Mouse (Mus musculus): ENCODE measurements around the gene Kctd14.
"Not testable (repeated sequence)": the region's sequence is repeated elsewhere in the genome, so short reads cannot be mapped to it uniquely, and the experiment has no call there.

Gene Kctd14

DNA sequence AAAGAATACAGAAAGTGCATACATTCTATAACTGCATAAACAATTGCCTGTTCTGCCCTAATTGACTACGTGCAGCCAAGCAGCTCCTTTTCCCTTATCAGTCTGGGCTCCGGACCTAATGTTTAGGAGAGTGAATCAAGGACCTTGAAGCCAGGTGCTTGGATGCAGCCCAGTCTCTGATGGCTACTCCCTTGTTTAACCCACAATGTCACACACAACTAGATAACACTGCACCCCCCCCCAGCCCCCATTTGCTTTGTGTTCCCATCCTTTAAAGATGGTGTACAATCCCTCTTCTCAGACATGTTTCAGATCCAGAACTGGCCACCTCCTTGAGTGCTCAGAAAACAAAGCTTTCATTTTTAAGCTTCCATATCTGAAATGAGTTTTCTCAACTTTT is at the start of gene Kctd14:
TSS of gene Kctd14 (plus strand) at position 301 of the 400 bp plus-strand sequence.
- DNase-seq (ENCODE audit: low read depth), result not testable (repeated sequence)

GRCm38 (mm10) chr7:97407145-97407544 is 44.0 kb upstream of the Kctd14 start:
- no peak for DNase-seq (ENCODE audit: low read depth)

DNA sequence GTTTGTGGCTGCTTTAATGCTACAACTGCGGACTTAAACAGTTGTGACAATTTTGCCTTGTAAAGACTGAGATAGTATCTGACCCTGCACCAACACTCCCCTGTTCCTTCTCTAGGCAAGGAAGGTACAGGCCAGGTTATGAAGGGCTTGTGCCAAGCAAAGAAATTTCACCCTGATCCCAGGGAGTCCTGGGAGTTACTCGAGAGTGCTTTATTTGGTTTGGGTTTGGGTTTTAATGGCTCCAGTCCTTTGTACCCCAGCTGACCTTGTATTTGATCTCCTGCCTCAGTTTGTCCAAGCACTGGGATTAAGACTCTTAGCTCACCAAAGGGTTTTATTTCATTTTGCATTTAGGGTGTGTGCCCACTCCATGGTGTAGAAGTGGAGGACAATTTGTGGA is 40.0 kb upstream of the Kctd14 start:
- DNase-seq (ENCODE audit: low read depth), result no peak

- no peak for DNase-seq (ENCODE audit: low read depth)
Observed at GRCm38 (mm10) chr7:97411575-97411974, 39.5 kb upstream of the Kctd14 start.

DNA sequence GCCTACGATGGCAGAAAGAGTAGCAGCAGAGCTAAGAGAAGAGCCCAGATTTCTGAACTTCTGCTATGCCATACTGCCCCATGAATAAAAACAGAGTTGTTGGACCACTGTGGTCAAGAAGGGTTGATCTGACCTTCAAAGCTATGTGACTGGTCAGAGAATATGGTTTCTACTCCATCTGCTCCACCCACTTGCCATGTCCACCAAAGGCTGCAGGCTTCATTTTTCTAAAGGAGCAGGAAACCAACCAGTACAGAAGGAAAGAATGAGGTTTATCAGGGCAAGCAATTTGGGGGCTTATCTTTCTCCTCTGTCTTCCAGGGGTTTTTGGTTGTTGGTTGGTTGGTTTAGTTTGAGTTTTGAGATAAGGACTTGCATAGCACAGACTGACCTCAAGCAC is 37.1 kb upstream of the Kctd14 start:
- no peak for DNase-seq (ENCODE audit: low read depth)

GRCm38 (mm10) chr7:97414426-97414825 is 36.7 kb upstream of the Kctd14 start:
- no peak for DNase-seq (ENCODE audit: low read depth)

DNA sequence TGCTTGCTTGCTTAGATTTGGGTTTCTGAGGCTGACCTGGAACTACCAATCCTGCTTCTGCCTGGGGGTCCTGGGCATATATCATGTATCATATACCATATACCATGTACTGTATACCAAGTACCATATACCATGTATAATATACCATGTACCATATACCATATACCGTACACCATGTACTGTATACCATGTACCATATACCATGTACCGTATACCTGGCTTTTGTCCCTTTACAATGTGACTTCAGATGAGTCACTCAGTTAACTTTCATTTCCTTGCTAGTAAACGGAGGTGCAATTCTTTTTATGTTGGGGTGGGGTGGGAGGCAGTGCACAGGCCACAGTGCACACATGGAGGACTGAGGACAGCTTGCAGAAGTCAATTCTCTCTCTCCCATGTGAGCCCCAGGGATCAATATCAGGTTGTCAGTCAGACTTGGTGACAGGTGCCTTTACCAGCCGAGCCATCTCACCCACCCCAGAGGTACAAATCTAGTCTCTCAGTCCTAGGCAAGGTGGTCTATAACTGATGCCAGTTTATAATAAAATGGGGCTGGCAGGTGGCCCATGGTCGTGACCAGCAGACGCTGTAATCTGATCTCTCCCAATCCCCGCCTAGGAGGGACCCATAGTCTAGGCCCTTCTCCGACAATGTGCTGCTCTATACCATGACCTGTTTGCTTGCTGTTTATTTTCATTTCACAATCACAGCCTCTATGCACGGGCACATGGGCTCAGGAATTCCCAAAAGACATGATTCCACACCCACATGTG is 36.0 kb upstream of the Kctd14 start:
- DNase-seq (ENCODE audit: low read depth), result no peak

DNA sequence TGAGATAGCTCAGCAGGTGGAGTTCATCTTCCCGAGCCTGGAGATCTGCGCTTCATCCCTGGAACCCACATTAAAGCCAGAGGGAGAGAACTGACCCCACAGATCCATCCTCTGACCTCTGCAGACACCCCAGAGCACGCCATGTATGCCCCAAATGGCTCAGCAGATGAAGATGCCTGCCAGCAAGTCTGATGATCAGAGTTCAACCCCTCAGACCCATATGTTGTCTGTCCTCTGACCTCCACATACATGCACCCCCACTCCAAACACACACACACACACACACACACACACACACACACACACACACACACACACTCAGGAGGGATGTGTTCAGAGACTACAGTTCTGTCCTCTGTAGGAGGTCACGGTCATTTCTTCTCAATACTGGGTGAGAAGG is 34.6 kb upstream of the Kctd14 start:
- DNase-seq (ENCODE audit: low read depth), result no peak

DNA sequence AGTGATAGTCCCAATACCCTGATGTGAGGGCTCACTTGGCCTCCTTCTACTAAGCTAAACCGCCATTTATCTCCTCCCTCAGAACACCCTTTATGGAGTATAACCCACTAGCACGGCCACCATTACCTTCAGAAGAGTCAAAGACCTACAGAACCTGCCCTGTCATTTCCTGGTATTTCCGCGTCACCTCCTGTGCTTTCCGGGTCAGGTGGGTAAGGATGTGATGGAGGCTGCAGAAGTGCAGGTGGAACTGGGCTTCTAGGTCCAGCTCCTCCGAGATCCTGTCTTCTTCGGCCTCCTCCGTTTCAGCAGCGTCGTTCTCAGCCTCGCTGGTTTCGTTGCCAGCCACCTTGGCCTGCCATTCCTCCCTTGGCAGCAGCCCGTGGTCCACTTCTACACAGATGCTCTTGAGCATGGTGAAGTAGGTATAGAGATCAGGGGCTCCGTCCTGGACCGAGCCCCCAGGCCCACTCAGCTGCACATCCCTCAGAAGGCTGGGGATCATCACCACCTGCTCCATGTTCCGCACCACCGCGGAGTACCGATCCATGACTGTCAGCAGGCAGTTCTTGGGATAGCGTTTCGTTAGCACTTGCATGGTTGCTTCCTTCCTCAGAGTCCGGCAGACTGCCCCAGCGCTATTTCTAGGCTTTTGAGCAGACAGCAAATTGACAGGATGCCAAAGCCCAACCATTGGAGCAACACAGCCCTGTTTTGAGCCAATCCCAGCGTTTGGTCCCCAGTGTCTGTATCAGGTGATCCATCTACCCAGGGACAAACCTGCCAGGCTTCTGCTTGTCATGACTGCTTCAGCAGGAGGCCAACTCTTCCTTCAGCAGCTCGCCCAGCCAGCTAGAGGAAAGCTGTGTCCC is 34.0 kb upstream of the Kctd14 start, which contains the start of gene Thrsp:
TSS of gene Thrsp (minus strand) at position 825 of the 872 bp plus-strand sequence.
- no peak for DNase-seq (ENCODE audit: low read depth)

DNA sequence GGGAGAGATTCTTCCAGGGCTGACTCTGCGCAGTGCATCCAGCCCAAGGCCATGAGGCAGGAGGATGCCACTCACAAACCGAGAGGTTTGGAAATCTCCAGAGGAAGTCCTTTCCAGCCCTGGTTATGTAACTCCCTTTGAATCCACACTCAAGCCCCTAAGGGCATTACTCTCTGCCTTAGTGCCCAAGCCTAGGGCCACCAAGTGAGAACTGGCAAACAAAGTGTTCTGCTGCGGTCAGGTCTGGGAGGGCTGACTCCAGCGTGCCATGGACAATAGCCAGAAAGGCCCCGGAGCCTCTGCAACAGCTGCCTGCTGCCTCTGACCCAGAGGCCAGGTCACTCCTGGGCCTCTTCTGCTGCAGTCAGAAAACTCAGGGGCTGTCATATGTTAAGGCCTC is 32.4 kb upstream of the Kctd14 start:
- DNase-seq (ENCODE audit: low read depth), result no peak

- no peak for DNase-seq (ENCODE audit: low read depth)
Observed at GRCm38 (mm10) chr7:97419163-97419562, 32.0 kb upstream of the Kctd14 start.

DNA sequence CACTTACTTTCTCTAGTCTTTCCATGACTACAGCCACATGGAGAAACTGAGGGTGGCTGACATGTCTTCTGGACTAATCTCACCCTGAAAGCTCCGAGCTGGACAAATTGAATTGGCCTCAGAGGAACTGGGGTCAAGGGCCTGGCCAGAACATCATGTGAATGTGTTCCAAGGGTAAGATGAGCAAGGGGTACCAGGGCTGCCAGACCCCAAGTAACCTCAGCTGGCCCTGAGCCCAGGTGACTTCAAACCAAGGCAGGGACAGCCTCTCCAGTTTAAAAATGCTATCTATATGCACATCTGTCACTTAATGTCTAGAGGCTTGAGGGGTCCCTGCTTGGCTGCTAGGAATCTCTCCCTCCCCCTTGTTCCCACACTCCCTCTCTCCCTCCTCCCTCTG is 30.7 kb upstream of the Kctd14 start:
- DNase-seq (ENCODE audit: low read depth), result no peak

- no peak for DNase-seq (ENCODE audit: low read depth)
Observed at GRCm38 (mm10) chr7:97420958-97421651, 30.0 kb upstream of the Kctd14 start.

GRCm38 (mm10) chr7:97423754-97424153 is 27.4 kb upstream of the Kctd14 start:
- DNase-seq (ENCODE audit: low read depth), result no peak

DNA sequence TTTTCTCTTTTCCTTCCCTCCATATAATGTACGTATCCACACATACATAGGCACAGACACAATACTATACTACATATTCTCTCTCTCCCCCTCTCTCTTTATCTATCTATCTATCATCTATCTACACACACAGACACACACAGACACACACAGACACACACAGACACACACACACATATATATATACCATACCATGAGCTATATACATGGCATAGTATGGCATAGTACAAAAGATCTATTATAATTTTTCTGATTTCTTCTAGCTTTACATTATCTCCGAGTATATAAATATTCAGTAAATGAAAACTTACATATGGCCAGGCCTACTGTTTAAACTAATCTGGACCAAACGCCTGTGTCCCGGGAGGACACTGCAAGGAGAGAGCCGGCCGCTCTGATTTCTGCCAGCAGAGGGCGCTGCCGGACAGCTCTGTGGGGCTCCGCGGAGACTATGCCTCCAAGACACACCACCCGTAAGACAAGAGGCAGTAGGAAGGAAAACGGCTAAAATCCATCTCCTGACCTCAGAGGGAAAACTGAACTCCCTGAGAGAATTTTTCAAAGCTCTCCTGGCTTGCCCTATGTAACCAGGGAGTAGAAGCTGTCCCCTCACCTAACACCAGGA is 26.4 kb upstream of the Kctd14 start:
- DNase-seq (ENCODE audit: low read depth), result peak; percentile 74

DNA sequence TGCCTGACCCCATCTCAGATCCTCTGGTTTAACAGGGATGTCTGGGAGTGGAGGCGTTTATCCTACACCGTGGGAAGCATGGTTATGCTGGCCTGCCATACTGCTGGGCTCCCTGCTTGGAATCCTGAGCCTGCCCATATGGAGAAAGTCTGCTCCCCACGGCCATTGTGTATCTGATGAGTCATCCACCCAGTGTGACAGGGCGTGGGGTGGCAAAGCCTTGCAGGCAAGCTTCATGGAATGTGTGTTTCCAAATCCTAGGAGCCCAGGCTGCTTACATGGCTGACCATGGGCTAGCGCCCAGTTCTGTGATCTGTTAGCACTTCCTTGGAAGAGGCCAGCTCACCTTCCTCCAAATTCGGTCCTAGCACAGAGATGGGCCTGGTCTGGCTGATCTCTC is 24.6 kb upstream of the Kctd14 start:
- DNase-seq (ENCODE audit: low read depth), result no peak

GRCm38 (mm10) chr7:97427296-97427695 is 23.8 kb upstream of the Kctd14 start:
- DNase-seq (ENCODE audit: low read depth), result no peak

GRCm38 (mm10) chr7:97427778-97428420 is 23.2 kb upstream of the Kctd14 start:
- DNase-seq (ENCODE audit: low read depth), result no peak

DNA sequence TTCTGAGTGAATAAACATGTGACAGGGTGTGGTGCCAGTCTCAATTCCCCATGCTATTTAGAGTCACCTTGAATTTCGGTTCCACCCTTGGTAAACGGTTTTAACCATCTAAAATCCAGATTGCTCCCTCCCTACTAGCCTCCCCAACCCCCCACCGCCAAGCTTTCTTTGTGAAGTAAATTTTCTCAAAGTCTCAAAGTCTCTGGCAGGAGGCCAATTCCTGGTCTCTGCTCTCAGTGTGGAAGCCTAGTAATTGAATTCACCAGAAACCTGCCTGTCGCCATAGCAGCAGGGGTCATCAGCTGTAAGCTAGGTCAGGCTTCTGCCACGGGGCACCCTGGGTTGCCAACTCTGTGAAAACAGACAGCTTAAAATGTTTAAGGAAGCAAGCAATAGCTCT is 21.4 kb upstream of the Kctd14 start:
- no peak for DNase-seq (ENCODE audit: low read depth)

GRCm38 (mm10) chr7:97433517-97433916 is 17.6 kb upstream of the Kctd14 start:
- DNase-seq (ENCODE audit: low read depth), result not testable (repeated sequence)

DNA sequence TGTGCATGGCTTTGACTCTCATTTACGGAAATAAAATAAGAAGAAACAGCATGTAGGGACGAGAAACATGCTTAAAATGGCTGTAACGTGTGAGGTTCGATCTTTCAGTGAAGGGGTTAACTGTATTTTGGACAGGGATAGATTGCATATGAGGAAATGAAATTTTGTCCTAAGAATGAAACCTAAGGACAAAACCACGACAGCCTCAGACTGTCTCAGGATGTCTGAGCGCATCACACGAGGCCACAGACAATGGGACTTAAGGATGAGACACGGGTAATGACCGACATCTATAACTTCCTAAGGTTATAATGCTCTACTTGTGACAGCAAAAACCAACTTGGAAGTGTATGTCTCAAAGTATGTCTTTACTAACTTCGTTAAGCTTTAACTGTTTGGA is 16.6 kb upstream of the Kctd14 start:
- DNase-seq (ENCODE audit: low read depth), result no peak

GRCm38 (mm10) chr7:97438986-97439385 is 12.1 kb upstream of the Kctd14 start:
- DNase-seq (ENCODE audit: low read depth), result no peak
